Mouse (Mus musculus) heart, embryonic 11.5 days (tissue): ENCODE measurements around the gene Uimc1. TPM values are rescaled to one million over a fixed set of nuclear protein-coding genes. Genes with fewer than 3 reads are reported as not detected.

Experiments
- ATAC-seq: fragments of 200-750 bp; cut with Nextera tagmentation; replicated peaks from 2 replicates; pipeline ENCODE4 v1.8.0; 2017; ENCODE audit warnings: moderate library complexity; ENCODE audit not compliant: insufficient number of reproducible peaks, low FRiP score, low TSS enrichment
- H3K27ac ChIP-seq: fragments of 300-500 bp; sonication (generic); 2 replicates; pipeline ENCODE4 v1.5.1; 2014; ENCODE audit warnings: mild to moderate bottlenecking, low read depth, low read length
- H3K27me3 ChIP-seq: fragments of 300-500 bp; sonication (generic); 2 replicates; pipeline ENCODE4 v1.6.1; 2014; ENCODE audit warnings: mild to moderate bottlenecking, low read length, mixed read lengths; ENCODE audit not compliant: control insufficient read depth, insufficient read depth
- H3K36me3 ChIP-seq: fragments of 300-500 bp; sonication (generic); 2 replicates; pipeline ENCODE4 v1.6.1; 2014; ENCODE audit warnings: mild to moderate bottlenecking, low read length, moderate library complexity, mixed read lengths; ENCODE audit not compliant: control insufficient read depth, insufficient read depth
- H3K4me1 ChIP-seq: fragments of 300-500 bp; sonication (generic); 2 replicates; pipeline ENCODE4 v1.6.1; 2014; ENCODE audit warnings: low read length; ENCODE audit not compliant: control insufficient read depth, insufficient read depth
- H3K4me2 ChIP-seq: fragments of 300-500 bp; sonication (generic); 2 replicates; pipeline ENCODE4 v1.6.1; 2014; ENCODE audit warnings: mild to moderate bottlenecking, moderate library complexity
- H3K4me3 ChIP-seq: fragments of 300-500 bp; sonication (generic); 2 replicates; pipeline ENCODE4 v1.5.1; 2014; ENCODE audit warnings: low read depth, low read length
- H3K9ac ChIP-seq: fragments of 300-500 bp; sonication (generic); 2 replicates; pipeline ENCODE4 v1.6.1; 2014; ENCODE audit warnings: mild to moderate bottlenecking, low read depth, low read length, moderate library complexity
- H3K9me3 ChIP-seq: fragments of 300-500 bp; sonication (generic); replicated peaks from 2 replicates; pipeline ENCODE4 v1.6.1; 2016; ENCODE audit warnings: low read length; ENCODE audit not compliant: control insufficient read depth
- WGBS: fragments of 180-500 bp; shearing (Covaris S2); extraction: QIAGEN DNeasy Blood & Tissue Kit; methylation state at CpG from one replicate; pipeline ENCODE4 v1.1.7; 2014; ENCODE audit not compliant: insufficient replicate concordance; 5-methylcytosine and 5-hydroxymethylcytosine counted together
- polyA plus RNA-seq: library from polyadenylated mRNA; unstranded; fragments of >200 nt; fragmentation: Nextera tagmentation; extraction: Ambion mirVana; gene quantifications from 2 replicates; pipeline ENCODE4 v1.2.1, GENCODE M21; 2014

Gene Uimc1
- polyA plus RNA-seq, 1 experiment from 2014 or later: 18.7 TPM

DNA sequence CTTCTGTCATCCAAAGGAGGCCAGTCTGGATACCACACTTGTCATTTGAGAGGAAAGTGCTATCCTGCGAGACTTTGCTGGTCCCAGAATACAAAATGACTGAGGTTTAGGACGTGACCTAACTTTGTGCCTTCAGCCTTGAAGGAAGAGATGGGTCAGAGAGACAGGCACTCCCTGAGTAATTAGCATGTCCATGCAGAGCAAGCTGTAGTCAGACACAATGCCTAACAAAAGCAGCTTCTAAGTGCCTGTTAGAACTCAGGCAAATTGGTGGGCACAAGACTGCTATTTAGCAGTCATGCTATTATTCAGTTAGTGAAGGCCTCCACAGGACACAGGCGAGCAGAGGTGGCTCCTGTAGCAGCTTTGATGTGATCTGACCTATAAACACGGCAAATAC lies 77.8 kb downstream of the Uimc1 start:
- H3K9ac ChIP-seq: no peak overlapping the region

DNA sequence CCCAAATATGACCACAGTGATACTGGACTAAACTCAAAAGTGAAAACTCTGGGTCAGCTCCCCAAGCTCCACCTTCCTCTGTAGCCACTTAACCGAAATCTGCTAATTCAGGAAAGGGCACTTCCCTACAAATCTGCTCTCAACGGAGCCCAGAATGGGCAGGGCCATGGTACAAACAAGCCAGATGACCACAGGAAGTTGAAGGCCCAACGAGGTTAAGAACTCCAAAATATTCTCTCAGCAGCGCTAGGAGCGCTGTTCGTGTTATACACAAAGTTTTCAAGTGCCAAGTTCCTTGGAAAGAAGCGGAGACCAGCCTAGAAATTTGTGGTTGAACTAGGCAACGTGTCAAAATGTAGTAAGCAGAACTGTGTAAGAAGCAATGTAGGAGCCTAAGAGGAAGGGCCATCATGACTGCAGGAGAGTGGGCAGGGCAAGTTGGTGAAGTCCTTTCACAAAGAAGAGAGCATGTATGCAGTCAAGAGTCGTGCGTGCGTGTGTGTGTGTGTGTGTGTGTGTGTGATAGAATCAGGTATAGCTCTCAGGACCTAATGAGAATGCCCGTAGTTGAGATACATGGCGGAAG lies 78.8 kb downstream of the Uimc1 start, which contains the start of gene Hk3:
Gene Hk3, minus strand, starts transcription at position 192 of the 586 bp plus-strand sequence.
- Histone ChIP-seq H3K9me3 (no peaks in the 10 kb centered on the region), H3K27me3 (no peaks in the 10 kb centered on the region), H3K4me2 (no peak within 1 kb of the TSS), H3K4me1 (no peaks in the 10 kb centered on the region; the same call in 1 of the 2 replicates), H3K36me3 (no peaks in the 10 kb centered on the region), H3K9ac (no peak within 1 kb of the TSS), H3K4me3 (no peak within 1 kb of the TSS), H3K27ac (no peak within 1 kb of the TSS)
- ATAC-seq: no peak
- WGBS: 85% methylated on average over 13 of the region's 13 CpGs

More for the DNA sequence above, 77.8 kb downstream of the Uimc1 start:
- Histone ChIP-seq H3K27me3 (no peaks in the 10 kb centered on the region), H3K9me3 (no peaks in the 10 kb centered on the region), H3K36me3 (no peaks in the 10 kb centered on the region), H3K4me1 (no peaks in the 10 kb centered on the region; the same call in 1 of the 2 replicates), H3K4me2 (no peak overlapping the region), H3K4me3 (no peak overlapping the region), H3K27ac (no peak overlapping the region)
- 69% methylated on average over 4 of the region's 4 CpGs for WGBS
- no peak for ATAC-seq

DNA sequence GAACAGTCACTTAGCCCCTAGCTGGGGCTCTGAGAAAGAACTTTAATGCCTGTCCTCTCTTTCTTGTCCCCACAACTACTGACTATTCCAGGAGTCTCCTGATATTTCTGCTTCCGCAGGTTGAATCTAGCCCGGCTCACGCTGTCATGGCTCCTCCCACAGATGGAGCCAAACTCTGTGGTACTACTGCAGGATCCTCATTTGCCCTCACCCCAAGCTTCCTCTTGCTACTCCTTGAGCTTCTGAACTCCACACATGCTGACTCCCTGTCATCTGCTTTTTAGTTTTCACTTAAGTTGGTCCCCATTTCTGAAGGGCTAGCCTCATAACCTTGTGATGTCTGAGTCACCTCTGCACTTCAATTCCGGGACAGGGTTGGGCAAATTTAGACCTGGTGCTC lies 80.0 kb downstream of the Uimc1 start:
- no peak overlapping the region for H3K27ac ChIP-seq
- ATAC-seq: no peak
- H3K9ac ChIP-seq: no peak overlapping the region
- WGBS: 85% methylated on average over 4 of the region's 4 CpGs
- H3K9me3 ChIP-seq: no peaks in the 10 kb centered on the region
- H3K4me3 ChIP-seq: no peak overlapping the region
- H3K4me2 ChIP-seq: no peak overlapping the region
- no peaks in the 10 kb centered on the region for H3K36me3 ChIP-seq
- no peaks in the 10 kb centered on the region; the same call in 1 of the 2 replicates for H3K27me3 ChIP-seq
- H3K4me1 ChIP-seq: no peaks in the 10 kb centered on the region; the same call in 1 of the 2 replicates

DNA sequence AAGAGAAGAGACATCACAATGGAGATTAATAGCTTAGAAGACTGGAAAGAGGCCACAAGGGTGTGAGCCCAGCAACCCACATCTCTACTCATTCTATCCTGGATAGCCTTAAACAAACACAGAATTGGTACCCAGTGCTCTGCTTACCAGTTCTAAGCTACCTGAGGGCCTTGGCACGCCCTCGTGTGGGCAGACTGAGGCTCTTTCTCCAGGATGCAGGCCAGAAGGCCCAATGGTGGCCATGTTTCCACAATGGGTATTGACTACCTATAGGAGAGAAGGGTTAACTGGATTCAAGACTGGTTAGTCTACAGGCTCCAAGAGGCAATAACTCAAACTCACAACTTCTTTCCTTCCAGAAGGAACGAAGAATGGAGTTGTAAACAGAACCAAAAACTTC lies 80.9 kb downstream of the Uimc1 start:
- H3K4me1 ChIP-seq: no peaks in the 10 kb centered on the region; the same call in 1 of the 2 replicates
- no peak overlapping the region for H3K4me3 ChIP-seq
- H3K27ac ChIP-seq: no peak overlapping the region
- no peaks in the 10 kb centered on the region for H3K36me3 ChIP-seq
- H3K27me3 ChIP-seq: peaks cover 2% of the 10 kb centered on the region; the same call in 1 of the 2 replicates
- no peak overlapping the region for H3K9ac ChIP-seq
- H3K9me3 ChIP-seq: no peaks in the 10 kb centered on the region
- no peak overlapping the region for H3K4me2 ChIP-seq
- ATAC-seq: no peak
- WGBS: 47% methylated on average over 3 of the region's 3 CpGs

DNA sequence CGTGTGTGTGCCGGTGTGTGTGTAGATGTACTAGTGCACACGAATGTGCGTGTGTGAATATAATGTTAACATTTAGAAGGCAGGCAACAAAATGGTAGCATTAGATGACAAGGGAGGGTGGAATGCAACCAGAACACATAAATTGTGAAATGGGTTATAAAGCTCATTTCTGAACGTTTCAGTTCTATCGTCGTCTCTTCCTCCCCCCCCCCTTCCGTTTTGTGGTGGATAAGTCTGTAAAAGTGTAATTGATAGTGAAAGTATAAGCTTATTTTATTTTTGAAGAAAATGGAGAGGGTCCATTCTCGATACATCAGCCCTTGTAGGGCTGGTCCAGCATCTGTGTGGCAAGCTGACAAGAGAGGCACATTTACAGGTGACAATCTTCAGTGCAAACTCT lies 81.4 kb downstream of the Uimc1 start:
- Histone ChIP-seq H3K4me1 (no peaks in the 10 kb centered on the region; the same call in 1 of the 2 replicates), H3K9ac (no peak overlapping the region), H3K9me3 (no peaks in the 10 kb centered on the region), H3K4me3 (no peak overlapping the region), H3K27ac (no peak overlapping the region), H3K27me3 (peaks cover 2% of the 10 kb centered on the region; the same call in 1 of the 2 replicates), H3K4me2 (no peak overlapping the region), H3K36me3 (no peaks in the 10 kb centered on the region)
- WGBS: 84% methylated on average over 9 of the region's 9 CpGs
- ATAC-seq: no peak

DNA sequence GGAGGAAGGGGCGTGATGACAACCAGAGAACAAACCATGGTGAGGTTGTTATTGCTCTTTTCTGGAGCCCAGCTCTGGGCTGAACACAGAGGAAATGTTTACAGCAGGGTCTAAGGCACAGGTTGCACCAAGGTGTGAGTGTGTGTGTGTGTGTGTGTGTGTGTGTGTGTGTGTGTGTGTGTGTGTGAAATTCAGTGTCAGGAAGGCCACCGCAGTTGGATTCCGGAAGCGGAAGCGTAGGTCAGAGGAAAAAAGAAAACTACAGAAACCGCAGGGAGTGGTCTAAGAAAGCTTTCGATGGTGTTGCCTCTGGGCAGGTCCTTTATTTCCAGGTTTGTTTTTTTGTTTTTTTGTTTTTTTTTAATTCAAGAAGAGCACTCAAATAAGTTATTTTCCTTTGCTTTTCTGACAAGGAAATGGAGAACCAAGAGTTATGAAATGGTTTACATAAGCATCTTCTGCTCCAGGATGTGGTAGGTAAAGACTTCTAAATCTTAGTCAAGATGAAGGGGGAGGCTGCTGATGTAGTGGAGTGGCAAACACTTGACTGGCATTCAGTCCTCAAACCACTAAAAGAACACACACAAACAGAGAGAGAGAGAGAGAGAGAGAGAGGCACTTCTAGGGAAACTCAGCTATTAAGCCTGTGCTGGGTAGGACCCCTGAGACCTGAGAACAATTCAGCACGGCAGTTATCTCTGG lies 82.1 kb downstream of the Uimc1 start:
- no peak overlapping the region for H3K27ac ChIP-seq
- no peak overlapping the region for H3K4me2 ChIP-seq
- no peak for ATAC-seq
- H3K4me1 ChIP-seq: no peaks in the 10 kb centered on the region; the same call in 1 of the 2 replicates
- 73% methylated on average over 8 of the region's 8 CpGs for WGBS
- H3K9me3 ChIP-seq: no peaks in the 10 kb centered on the region
- no peak overlapping the region for H3K4me3 ChIP-seq
- H3K36me3 ChIP-seq: no peaks in the 10 kb centered on the region
- no peak overlapping the region for H3K9ac ChIP-seq
- peaks cover 2% of the 10 kb centered on the region; the same call in 1 of the 2 replicates for H3K27me3 ChIP-seq

DNA sequence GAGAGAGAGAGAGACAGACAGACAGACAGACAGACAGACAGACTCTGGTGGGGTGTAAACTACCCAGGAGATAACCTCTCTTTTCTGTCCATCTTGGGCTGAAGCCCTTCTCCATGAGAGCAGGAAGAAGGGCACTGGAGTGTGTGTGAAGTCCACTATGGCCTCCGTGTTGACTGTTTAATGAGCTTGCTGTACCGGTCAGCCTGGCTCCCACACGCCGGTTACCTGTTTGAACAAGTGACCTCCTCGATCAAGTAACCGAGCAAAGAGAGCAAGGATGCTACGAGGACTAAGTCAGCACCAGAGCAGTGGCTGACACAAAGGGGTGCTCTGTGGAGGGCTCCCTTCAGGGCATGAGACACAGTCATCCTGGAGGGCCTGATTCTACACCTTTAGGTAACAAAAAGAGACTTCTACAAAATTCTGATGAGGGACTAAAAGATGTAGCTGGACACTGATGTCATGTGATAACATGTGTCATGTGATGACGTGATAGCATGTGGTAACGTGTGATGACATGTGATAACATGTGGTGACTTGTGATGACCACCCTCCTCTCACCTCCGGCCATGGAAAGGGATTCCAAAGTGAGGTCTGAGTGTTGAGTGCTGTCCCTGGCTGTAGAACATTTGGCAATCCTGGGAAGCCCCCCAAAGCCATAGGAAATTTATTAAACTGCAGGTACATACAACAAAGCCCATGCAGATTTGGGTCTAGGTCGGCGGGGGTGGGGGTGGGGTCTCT lies 82.8 kb downstream of the Uimc1 start:
- no peak for ATAC-seq
- 75% methylated on average over 12 of the region's 12 CpGs for WGBS

DNA sequence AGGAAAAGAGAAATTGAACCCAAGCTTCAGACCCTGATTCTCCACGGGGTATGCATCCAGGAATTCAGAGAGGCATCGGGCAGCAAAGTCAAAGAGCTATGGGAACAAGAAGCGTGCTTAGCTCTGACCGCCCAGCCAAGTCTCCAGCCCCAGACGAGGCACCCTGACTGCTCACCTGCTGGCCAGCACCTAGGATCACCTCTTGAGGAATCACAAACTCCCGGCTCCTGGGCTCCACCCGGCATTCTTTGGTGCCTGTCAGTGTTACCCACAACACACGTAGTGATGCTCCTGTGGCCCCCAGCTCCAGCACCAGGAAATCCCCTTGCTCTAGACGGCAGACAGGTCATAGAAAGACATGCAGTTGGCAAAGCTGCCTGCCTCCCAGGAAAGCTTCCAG lies 85.6 kb downstream of the Uimc1 start:
- no peak overlapping the region for H3K9ac ChIP-seq
- H3K27ac ChIP-seq: no peak overlapping the region
- H3K4me2 ChIP-seq: no peak overlapping the region
- no peak overlapping the region for H3K4me3 ChIP-seq
- peaks cover 4% of the 10 kb centered on the region; the same call in 1 of the 2 replicates for H3K4me1 ChIP-seq
- H3K27me3 ChIP-seq: peaks cover 18% of the 10 kb centered on the region
- H3K36me3 ChIP-seq: no peaks in the 10 kb centered on the region
- no peaks in the 10 kb centered on the region for H3K9me3 ChIP-seq
- ATAC-seq: no peak
- WGBS: 68% methylated on average over 9 of the region's 9 CpGs

More for the DNA sequence above, 82.8 kb downstream of the Uimc1 start:
- Histone ChIP-seq H3K4me2 (no peak overlapping the region), H3K9ac (no peak overlapping the region), H3K4me1 (no peaks in the 10 kb centered on the region), H3K27ac (no peak overlapping the region), H3K4me3 (no peak overlapping the region), H3K27me3 (peaks cover 8% of the 10 kb centered on the region), H3K36me3 (no peaks in the 10 kb centered on the region), H3K9me3 (no peaks in the 10 kb centered on the region)
